Mouse (Mus musculus) small intestine, adult 2 months (tissue): ENCODE results near the gene Gli3.

ENCODE experiments used
- CTCF ChIP-seq: fragments of 200-500 bp; IDR thresholded peaks from 2 replicates; pipeline ENCODE4 v1.5.1; 2012; ENCODE audit warnings: low read depth, mild to moderate bottlenecking, control low read depth, inconsistent platforms, low read length, moderate library complexity, mixed read lengths; ENCODE audit not compliant: insufficient replicate concordance, insufficient read length; ENCODE audit errors: extremely low read depth
- POLR2A ChIP-seq: fragments of 200-500 bp; IDR thresholded peaks from 2 replicates; pipeline ENCODE4 v1.6.1; 2012; ENCODE audit warnings: low read depth, mild to moderate bottlenecking, control low read depth, inconsistent platforms, low read length, moderate library complexity

- TF ChIP-seq CTCF (no peak), POLR2A (no peak)
Measured at GRCm38 (mm10) chr13:15688826-15689501, 225.9 kb downstream of the Gli3 start.
